Mouse (Mus musculus): ENCODE results near the gene Chrd.

The Chrd gene

DNA sequence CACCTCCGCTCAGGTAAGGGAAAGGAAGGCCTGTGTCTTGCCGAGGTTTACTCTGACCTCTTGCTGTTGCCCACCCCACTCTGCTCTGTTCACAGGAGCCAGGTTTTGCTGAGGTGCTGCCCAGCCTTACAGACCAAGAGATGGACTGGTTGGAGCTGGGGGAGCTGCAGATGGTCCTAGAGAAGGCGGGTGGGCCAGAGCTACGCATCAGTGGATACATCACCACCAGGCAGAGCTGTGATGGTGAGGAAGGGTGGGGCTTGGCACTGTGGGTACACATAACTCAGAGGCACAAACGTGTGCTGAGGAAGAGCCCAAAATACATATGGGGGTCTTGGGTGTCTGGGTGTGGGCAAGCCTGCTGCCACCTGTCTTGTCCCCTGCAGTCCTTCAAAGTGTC, 2.7 kb downstream of the Chrd start:
- DNase-seq: no peak

DNA sequence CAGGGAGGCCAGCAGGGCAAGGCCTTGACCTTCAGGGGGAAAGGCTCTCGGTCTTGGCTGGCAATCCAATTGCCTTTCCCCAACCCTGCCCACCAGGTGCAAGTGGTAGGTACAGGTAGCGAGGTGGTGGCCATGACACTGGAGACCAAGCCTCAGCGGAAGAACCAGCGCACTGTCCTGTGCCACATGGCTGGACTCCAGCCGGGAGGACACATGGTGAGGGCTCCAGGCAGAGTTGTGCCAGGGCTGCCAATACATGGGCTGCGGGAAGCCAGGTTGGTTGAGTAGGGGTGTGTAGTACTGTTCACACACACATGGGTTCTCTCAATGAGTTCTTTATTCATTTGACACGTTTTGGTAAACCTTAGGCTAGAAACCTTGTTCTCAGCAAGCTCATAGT, 3.2 kb downstream of the Chrd start:
- DNase-seq: no peak

DNA sequence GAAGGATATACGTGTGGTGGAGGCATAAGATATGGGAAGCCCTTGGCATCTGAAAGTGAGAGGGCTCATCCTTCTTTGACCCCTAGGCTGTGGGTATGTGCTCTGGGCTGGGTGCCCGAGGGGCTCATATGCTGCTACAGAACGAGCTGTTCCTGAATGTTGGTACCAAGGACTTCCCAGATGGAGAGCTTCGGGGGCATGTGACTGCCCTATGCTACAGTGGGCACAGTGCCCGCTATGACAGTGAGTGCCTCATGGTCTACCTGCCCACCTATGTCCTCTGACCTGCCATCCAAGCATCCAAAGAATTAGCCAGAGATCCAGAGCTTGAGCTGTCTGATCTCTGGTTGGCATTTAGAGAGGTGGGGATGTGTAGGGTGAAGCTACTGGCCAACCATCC, 3.9 kb downstream of the Chrd start:
- DNase-seq: no peak

DNA sequence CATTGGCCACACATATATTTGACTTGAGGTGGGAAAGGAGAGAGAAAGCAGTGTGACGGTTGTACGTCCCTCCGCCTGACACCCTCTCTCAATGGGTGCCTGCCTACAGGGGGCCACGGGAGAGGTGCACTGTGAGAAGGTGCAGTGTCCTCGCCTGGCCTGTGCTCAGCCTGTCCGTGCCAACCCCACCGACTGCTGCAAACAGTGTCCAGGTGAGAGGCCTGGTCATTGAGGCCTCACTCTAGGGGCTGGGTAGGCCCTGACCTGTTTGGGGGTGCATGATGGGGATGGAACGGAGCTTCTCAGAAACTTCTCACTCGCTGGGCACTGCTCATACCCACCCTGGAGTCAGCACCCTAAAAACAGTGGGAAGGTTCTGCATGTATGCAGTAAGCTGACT, 6.9 kb downstream of the Chrd start:
- no peak for DNase-seq

DNA sequence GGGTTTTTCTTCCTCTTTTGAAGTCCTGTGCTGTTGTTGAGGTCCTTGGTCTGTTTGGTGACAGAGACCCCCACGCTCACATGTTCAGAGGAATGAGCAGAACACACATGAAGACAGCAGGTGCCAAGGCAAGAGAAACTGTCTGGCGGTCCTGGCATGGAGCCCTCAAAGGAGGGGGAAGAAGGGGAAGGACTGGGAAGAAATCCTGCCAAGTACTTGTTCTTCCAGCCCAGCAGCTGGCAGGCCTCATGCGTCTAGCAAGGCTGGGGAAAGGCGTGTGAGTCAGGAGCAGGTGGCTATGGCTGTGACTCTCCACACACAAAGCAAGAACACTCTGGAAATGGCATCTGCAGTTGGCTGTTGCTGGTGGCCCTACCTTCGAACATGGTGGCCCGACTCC, 13.7 kb downstream of the Chrd start:
- no peak for DNase-seq

DNA sequence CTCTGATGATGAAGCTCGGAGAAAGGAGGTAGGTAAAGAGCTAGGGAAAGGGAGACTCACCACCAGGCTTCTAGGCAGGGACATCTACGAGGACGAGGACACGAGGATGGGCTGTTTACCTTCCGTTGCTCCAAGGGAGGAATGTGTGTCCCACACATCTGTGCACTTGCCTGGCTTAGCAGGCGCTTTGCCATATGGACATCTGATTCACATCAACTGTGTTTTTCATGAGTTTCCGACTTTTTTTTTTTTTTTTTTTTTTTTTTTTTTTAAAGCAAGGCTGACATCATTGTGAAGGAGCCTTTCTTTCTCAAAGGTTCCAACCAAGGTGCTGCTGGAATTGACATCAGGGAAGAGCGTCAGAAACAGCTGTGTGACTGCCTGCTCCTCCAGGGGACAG, 17.6 kb downstream of the Chrd start:
- no peak for DNase-seq

DNA sequence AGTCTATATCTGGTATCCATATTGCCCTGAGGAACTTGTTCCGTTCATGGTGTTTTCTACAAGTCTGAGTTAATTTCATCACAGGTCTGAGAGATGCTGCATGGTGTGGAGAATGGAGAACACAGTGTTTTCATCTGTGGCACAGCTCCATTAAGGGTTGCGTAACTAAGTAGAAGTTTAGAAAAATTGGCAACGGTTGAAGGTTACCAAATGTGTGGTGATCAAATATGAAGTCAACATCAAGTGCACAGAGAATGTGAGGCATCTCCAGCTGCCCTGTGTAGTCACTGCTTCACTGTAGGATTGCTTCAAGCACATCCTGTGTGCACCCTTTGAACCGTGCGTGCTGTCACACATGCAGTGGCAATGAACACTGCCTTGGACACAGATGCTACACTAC, 23.1 kb downstream of the Chrd start:
- no peak for DNase-seq

DNA sequence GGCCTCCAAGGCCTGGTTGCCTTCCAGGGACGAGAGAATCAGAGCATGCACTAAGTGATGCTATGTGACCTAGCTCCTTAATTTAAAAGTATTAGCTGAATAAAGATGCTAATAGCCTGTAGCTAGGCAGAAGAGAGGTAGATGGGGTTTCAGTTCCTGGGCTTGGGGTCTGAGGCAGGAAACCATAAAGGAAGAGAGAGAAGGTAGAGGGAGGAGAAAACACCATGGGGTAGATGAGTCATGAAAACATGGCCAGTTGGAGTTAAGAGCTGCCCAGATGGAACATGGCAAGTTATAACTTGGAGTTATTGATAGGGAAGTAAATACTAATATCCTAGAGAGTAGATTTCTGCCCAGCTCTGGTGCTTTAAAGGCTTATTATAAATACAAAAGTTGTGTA, 24.5 kb downstream of the Chrd start:
- no peak for DNase-seq

DNA sequence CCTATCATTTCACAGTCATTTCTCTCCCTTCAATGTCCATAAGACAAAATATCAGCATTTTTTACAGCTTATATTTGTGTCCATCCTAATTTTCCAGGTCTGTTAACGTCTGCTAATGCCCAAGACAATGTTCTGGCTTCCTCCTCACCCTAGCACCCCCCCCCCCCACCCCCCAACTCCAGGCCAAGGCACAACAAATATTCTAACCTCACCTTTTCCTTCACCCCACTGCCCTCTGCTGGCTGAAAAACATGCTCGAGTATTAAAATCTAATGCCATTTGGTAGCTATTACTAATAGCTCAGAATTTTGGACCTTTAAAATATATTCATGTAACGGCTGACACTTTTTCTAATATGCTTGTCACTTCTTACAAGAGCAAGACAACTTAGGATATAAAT, 28.8 kb downstream of the Chrd start:
- peak; percentile 35 for DNase-seq

DNA sequence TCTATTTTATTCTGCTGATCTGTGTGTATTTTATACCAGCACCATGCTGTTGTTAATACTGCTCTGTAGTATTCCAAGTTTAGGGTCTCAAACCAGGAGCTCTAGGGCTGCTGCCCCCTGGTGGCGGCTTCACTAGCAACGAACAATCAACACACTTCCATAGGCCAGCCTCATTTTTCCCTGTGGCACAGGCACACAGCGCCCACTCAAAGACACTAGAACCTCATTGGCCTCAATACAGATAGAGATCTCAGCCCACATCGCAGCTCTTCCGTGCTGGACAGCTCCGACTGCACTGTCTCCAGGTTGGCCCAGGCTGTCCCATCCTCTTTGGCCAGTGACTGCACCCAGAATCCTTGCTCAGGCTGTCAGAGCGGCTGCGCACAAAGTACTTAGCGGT, 32.3 kb downstream of the Chrd start:
- DNase-seq: peak; percentile 70

DNA sequence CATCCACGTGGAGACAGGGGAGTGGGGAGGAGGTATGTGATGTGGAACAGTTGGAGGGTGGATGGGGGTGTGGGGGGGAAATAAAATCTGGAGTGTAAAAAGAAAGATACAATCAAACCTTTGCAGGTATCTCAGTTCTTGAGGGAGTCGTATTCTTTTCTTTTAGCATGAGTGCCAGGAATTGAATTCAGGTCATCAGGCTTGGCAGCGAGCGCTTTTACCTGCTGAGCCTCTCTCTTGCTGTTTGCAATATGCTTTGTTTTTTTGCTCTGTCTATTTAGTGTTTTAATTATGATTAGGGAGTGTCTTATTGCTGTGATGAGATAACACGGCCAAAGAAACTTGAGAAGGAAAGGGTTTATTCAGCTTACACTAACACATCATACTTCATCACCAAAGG, 42.1 kb downstream of the Chrd start:
- no peak for DNase-seq

DNA sequence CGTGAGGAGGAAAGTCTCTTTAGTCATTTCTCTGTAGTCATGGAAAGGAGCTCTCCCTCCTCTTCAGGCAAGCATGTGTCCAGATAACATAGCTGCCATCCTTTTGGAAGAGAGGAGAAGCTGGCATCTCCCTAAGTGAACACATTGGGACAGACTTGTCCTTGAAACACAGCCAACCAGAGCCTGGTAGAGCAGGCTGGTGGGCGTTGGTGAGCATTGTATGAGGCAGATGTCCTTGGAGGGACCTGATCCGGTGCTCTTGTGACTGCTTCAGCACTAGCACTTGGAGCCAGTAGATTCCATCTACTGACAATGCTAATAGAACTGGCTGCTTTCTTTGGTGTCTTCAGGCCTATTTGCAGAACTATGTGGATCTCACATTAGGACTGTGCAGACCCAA, 46.9 kb downstream of the Chrd start:
- DNase-seq: no peak

DNA sequence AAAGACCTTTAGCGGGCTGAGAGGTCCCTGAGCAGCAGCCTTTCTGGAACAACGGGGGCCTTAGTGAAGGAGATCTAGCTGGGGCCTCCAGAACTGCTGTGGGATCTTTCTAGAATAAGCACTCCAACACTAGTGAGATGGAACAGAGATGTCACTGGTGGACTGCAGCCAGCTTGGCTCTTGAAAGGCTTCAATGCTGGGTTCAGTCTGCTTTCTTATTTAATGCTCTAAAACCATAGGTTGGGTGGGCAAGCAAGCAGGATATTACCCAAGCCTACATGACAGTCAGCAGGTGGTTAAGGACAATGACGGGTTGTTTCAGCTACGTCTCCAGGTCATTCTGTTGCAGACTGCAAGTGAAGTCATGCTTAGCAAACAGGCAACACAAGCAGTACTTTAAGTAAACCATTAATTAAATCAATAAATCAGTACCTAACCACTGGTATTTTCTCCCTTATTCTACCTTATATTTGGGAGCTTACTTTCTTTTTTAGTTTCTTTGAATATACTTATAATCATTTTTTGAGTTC, 48.2 kb downstream of the Chrd start:
- no peak for DNase-seq

DNA sequence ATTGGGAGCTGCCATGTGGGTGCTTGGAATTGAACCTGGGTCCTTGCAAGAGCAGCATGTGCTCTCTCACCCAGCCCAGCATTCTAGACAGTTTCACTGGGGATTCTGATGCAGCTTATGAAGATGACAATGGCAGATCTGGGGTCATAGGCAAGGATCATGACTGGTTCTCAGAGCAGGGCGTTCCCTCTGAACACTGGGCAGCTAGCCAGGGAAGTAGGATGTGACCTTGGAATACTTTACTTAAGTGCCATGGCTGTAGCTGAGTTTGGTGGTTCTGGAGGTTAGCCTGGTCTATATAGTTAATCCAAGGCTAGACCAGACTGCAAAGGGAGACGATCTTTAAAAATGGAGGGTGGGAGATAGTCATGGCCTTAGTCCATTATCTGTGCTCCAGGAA, 51.0 kb downstream of the Chrd start:
- no peak for DNase-seq

DNA sequence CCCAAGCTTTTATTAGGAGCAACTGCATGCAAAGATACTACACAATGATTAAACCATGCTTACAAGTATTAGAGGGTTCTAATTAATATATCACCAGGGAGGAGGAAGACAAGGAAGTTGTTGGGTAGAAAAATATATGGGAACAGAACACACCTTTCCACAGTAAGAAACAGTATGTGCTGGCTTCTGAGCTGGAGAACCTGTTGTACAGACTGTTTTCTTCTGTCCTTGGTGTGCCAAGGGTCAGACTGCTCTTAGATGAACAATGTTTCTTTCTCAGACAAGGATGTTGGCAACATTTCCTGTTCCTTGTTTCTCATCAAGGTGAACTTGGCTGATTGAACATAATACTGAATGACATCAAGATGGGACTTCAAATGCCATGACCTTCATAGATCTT, 51.8 kb downstream of the Chrd start:
- DNase-seq: no peak

DNA sequence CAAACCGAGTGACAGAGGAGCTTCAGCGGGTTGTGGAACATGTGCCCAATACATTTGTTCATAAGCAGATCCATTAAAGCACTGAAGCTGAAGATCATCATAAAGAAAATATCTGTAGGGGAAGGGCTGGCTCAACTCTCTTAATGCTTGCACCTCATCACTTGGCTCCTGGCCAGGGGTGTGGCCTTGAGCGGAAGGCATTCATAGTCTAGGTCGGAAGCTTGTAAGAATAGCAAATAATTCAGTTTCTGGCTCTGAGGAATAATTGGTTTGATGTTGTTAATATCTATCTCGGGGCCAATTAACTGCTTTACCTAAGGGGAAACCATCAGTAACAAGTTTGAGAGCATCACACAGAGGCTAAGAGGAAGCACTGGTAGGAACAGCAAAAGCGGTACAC, 53.6 kb downstream of the Chrd start:
- DNase-seq: no peak

DNA sequence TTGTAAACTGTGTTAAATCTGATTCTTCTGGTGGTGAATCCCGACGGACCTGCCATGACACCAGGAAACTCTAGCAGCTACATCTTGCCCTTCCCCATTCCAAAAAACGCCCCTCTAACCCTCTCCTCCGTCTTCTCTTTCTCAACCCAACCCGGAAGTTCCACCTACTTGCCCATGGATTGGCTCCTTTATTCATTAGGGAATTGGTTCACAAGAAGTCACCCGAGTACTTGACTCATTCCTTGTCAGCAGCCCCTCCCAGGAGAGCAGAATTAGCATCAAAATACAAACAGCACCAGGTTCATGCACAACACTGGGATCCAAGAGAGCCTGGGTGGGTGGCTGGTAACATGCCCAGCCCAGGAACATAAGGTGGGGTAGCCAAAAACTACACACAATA, 58.9 kb downstream of the Chrd start:
- no peak for DNase-seq
